Mouse (Mus musculus): ENCODE results near the gene Ppp1r12a.

Gene Ppp1r12a

DNA sequence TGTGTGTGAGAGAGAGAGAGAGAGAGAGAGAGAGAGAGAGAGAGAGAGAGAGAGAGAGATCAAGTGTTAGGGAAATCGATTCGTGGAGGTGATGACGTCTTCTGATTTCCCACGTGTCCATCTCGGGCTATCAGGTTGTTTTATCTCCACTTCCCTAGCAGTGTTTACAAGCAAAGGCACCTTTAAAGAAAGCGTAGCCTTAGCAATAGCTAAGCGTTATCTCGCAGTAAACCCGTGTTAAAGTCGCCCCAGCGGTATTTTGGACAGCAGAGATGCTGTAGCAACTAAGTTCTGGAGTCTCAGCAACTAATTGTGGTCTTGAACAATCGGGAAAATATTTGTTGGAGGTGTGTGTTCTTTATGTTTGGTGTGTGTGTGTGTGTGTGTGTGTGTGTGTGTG is 171.6 kb downstream of the Ppp1r12a start:
- no peak for DNase-seq (ENCODE audit: low read depth, low spot score)

Data from retina, postnatal 7 days (tissue).